Mouse (Mus musculus) lung, adult 2 months (tissue): ENCODE data around the gene Ccnq. TPM values are rescaled to one million over a fixed set of nuclear protein-coding genes. Genes with fewer than 3 reads are reported as not detected.

Experiments
- DNase-seq: peaks from one replicate; pipeline ENCODE4 v3.0.0; 2022
- H3K4me1 ChIP-seq: fragments of 200-500 bp; 2 replicates; pipeline ENCODE4 v1.6.1; 2011; ENCODE audit warnings: low read length; ENCODE audit not compliant: control insufficient read depth, insufficient read depth
- H3K4me3 ChIP-seq: fragments of 200-500 bp; replicated peaks from 2 replicates; pipeline ENCODE3; 2011; ENCODE audit warnings: low read depth, mild to moderate bottlenecking, control low read depth, low read length; ENCODE audit errors: extremely low read depth
- CTCF ChIP-seq: fragments of 200-500 bp; IDR thresholded peaks from 2 replicates; pipeline ENCODE4 v1.5.1; 2011; ENCODE audit warnings: mild to moderate bottlenecking, low read length, control low read depth; ENCODE audit not compliant: insufficient read depth
- POLR2A ChIP-seq: fragments of 200-500 bp; IDR thresholded peaks from 2 replicates; pipeline ENCODE4 v1.6.1; 2011; ENCODE audit warnings: low read depth, mild to moderate bottlenecking, control low read depth, low read length, borderline replicate concordance; ENCODE audit errors: extremely low read depth
- WGBS: fragments of 180-500 bp; shearing (Covaris S2); methylation state at CpG from one replicate; pipeline ENCODE4 v1.1.7; 2018; 5-methylcytosine and 5-hydroxymethylcytosine counted together
- polyA plus RNA-seq: library from polyadenylated mRNA; depleted of rRNA; stranded (reverse); fragments of >200 nt; gene quantifications from 2 replicates; pipeline ENCODE4 v1.2.3, GENCODE M21; 2012; rRNA removed

The Ccnq gene
- polyA plus RNA-seq, 1 experiment = 48.2 TPM

- DNase-seq = no peak
- 66% methylated on average over 2 of the region's 2 CpGs for WGBS
- no peak for TF ChIP-seq CTCF
- TF ChIP-seq POLR2A = no peak
- H3K4me3 ChIP-seq = no peak overlapping the region
- no peaks in the 10 kb centered on the region for H3K4me1 ChIP-seq
These were observed 30.1 kb downstream of the Ccnq start for GRCm38 (mm10) chr11:78721419-78721818.

GRCm38 (mm10) chr11:78717655-78718054 lies 33.9 kb downstream of the Ccnq start:
- DNase-seq = no peak
- TF ChIP-seq POLR2A (no peak), CTCF (no peak)
- H3K4me1 ChIP-seq = no peaks in the 10 kb centered on the region
- H3K4me3 ChIP-seq = no peak overlapping the region
- 73% methylated on average over 4 of the region's 4 CpGs for WGBS

GRCm38 (mm10) chr11:78708642-78709041 lies 42.9 kb downstream of the Ccnq start:
- DNase-seq = no peak

GRCm38 (mm10) chr11:78706026-78706425 lies 45.5 kb downstream of the Ccnq start:
- DNase-seq = no peak
- TF ChIP-seq POLR2A (no peak), CTCF (no peak)
- H3K4me1 ChIP-seq = peaks cover 4% of the 10 kb centered on the region
- no peak overlapping the region for H3K4me3 ChIP-seq

More at GRCm38 (mm10) chr11:78708642-78709041, 42.9 kb downstream of the Ccnq start:
- TF ChIP-seq CTCF (no peak), POLR2A (no peak)
- H3K4me3 ChIP-seq = no peak overlapping the region
- 73% methylated on average over 2 of the region's 2 CpGs for WGBS
- peaks cover 4% of the 10 kb centered on the region for H3K4me1 ChIP-seq

GRCm38 (mm10) chr11:78703085-78703484 lies 48.4 kb downstream of the Ccnq start:
- Histone ChIP-seq H3K4me3 (no peak overlapping the region), H3K4me1 (peaks cover 4% of the 10 kb centered on the region)
- TF ChIP-seq CTCF (no peak), POLR2A (no peak)
- WGBS = 67% methylated on average over 5 of the region's 5 CpGs
- DNase-seq = no peak

GRCm38 (mm10) chr11:78702319-78702718 lies 49.2 kb downstream of the Ccnq start:
- no peak overlapping the region for H3K4me3 ChIP-seq
- DNase-seq = no peak
- H3K4me1 ChIP-seq = no peaks in the 10 kb centered on the region; the same call in 1 of the 2 replicates
- WGBS = 32% methylated on average over 3 of the region's 3 CpGs
- no peak for TF ChIP-seq CTCF

Other genes starting within 250 kb of the Ccnq start
- 0.11 TPM in 1 of 2 replicates, not detected in the other for gene Sebox, start 248.3 kb downstream of the Ccnq start, polyA plus RNA-seq
- 9.5 and 12.5 TPM in 2 replicates for gene Tmem199, start 239.6 kb downstream of the Ccnq start, polyA plus RNA-seq
- 39.6 and 50.4 TPM in 2 replicates for gene Poldip2, start 239.5 kb downstream of the Ccnq start, polyA plus RNA-seq
- gene Tnfaip1, start 215.4 kb downstream of the Ccnq start, polyA plus RNA-seq = 71.3 and 81.7 TPM in 2 replicates
- gene Ift20, start 215.4 kb downstream of the Ccnq start, polyA plus RNA-seq = 75.1 and 76.0 TPM in 2 replicates
- 23.5 and 27.6 TPM in 2 replicates for gene Tmem97, start 201.0 kb downstream of the Ccnq start, polyA plus RNA-seq
- 24.3 and 26.4 TPM in 2 replicates for gene Nlk, start 54.4 kb downstream of the Ccnq start, polyA plus RNA-seq
- 7.6 and 15.3 TPM in 2 replicates for gene Lyrm9, start 74.9 kb upstream of the Ccnq start, polyA plus RNA-seq
- gene Nos2, start 169.1 kb upstream of the Ccnq start, polyA plus RNA-seq = 3.8 and 4.0 TPM in 2 replicates
- gene Lgals9, start 233.2 kb upstream of the Ccnq start, polyA plus RNA-seq = 137 and 204 TPM in 2 replicates